Mouse (Mus musculus): Measurements from ENCODE around the gene Zmiz1. TPM values are rescaled to one million over a fixed set of nuclear protein-coding genes. Genes with fewer than 3 reads are reported as not detected.

The Zmiz1 gene
- polyA plus RNA-seq, 1 experiment from 2014 or later, result 12.4 TPM

GRCm38 (mm10) chr14:25598960-25599359, 140.0 kb downstream of the Zmiz1 start:
- WGBS, result 87% methylated on average over 6 of the region's 6 CpGs

GRCm38 (mm10) chr14:25599934-25600333, 140.9 kb downstream of the Zmiz1 start:
- H3K4me3 ChIP-seq (ENCODE audit: low read depth, low read length), result no peak overlapping the region
- no peak for TF ChIP-seq CTCF (IDR thresholded peaks at IDR 0.05; ENCODE audit: low read depth)
- H3K9ac ChIP-seq (ENCODE audit: low read depth, low read length), result no peak overlapping the region
- ATAC-seq, result no peak
- H3K27me3 ChIP-seq (replicated peaks; ENCODE audit: control insufficient read depth, insufficient read depth, low read length), result no peaks in the 10 kb centered on the region
- no peaks in the 10 kb centered on the region for H3K4me1 ChIP-seq (replicated peaks; ENCODE audit: control insufficient read depth, insufficient read depth, low read length)
- peaks cover 20% of the 10 kb centered on the region; the same call in 1 of the 2 replicates for H3K36me3 ChIP-seq (ENCODE audit: control insufficient read depth, insufficient read depth)
- H3K27ac ChIP-seq (ENCODE audit: low read depth, low read length), result no peak overlapping the region
- 63% methylated on average over 12 of the region's 12 CpGs for WGBS
- no peaks in the 10 kb centered on the region for H3K9me3 ChIP-seq (ENCODE audit: control insufficient read depth)
- no peak overlapping the region for H3K4me2 ChIP-seq (replicated peaks; ENCODE audit: low read depth)

More at GRCm38 (mm10) chr14:25598960-25599359, 140.0 kb downstream of the Zmiz1 start:
- no peak for TF ChIP-seq CTCF (IDR thresholded peaks at IDR 0.05; ENCODE audit: low read depth)
- no peak for ATAC-seq
- Histone ChIP-seq H3K4me2 (replicated peaks; ENCODE audit: low read depth) (no peak overlapping the region), H3K27me3 (replicated peaks; ENCODE audit: control insufficient read depth, insufficient read depth, low read length) (no peaks in the 10 kb centered on the region), H3K9me3 (ENCODE audit: control insufficient read depth) (no peaks in the 10 kb centered on the region), H3K27ac (ENCODE audit: low read depth, low read length) (no peak overlapping the region), H3K9ac (ENCODE audit: low read depth, low read length) (no peak overlapping the region), H3K4me3 (ENCODE audit: low read depth, low read length) (no peak overlapping the region), H3K4me1 (replicated peaks; ENCODE audit: control insufficient read depth, insufficient read depth, low read length) (no peaks in the 10 kb centered on the region), H3K36me3 (ENCODE audit: control insufficient read depth, insufficient read depth) (peaks cover 20% of the 10 kb centered on the region; the same call in 1 of the 2 replicates)

- Histone ChIP-seq H3K4me1 (replicated peaks; ENCODE audit: control insufficient read depth, insufficient read depth, low read length) (no peaks in the 10 kb centered on the region), H3K4me2 (replicated peaks; ENCODE audit: low read depth) (no peak overlapping the region), H3K27me3 (replicated peaks; ENCODE audit: control insufficient read depth, insufficient read depth, low read length) (no peaks in the 10 kb centered on the region), H3K9ac (ENCODE audit: low read depth, low read length) (no peak overlapping the region), H3K36me3 (ENCODE audit: control insufficient read depth, insufficient read depth) (peaks cover 20% of the 10 kb centered on the region; the same call in 1 of the 2 replicates), H3K27ac (ENCODE audit: low read depth, low read length) (no peak overlapping the region), H3K9me3 (ENCODE audit: control insufficient read depth) (no peaks in the 10 kb centered on the region), H3K4me3 (ENCODE audit: low read depth, low read length) (no peak overlapping the region)
- no peak for TF ChIP-seq CTCF (IDR thresholded peaks at IDR 0.05; ENCODE audit: low read depth)
- no peak for ATAC-seq
- WGBS, result 78% methylated on average over 7 of the region's 7 CpGs
These were observed 141.4 kb downstream of the Zmiz1 start for GRCm38 (mm10) chr14:25600358-25600757.

- H3K4me3 ChIP-seq (ENCODE audit: low read depth, low read length), result no peak overlapping the region
- H3K9ac ChIP-seq (ENCODE audit: low read depth, low read length), result no peak overlapping the region
- no peak for TF ChIP-seq CTCF (IDR thresholded peaks at IDR 0.05; ENCODE audit: low read depth)
- H3K4me2 ChIP-seq (replicated peaks; ENCODE audit: low read depth), result no peak overlapping the region
- H3K27me3 ChIP-seq (replicated peaks; ENCODE audit: control insufficient read depth, insufficient read depth, low read length), result no peaks in the 10 kb centered on the region
- H3K27ac ChIP-seq (ENCODE audit: low read depth, low read length), result no peak overlapping the region
- 53% methylated on average over 2 of the region's 2 CpGs for WGBS
- peaks cover 20% of the 10 kb centered on the region; the same call in 1 of the 2 replicates for H3K36me3 ChIP-seq (ENCODE audit: control insufficient read depth, insufficient read depth)
- ATAC-seq, result no peak
- no peaks in the 10 kb centered on the region for H3K4me1 ChIP-seq (replicated peaks; ENCODE audit: control insufficient read depth, insufficient read depth, low read length)
- H3K9me3 ChIP-seq (ENCODE audit: control insufficient read depth), result no peaks in the 10 kb centered on the region
These were observed 142.0 kb downstream of the Zmiz1 start for GRCm38 (mm10) chr14:25600951-25601350.

GRCm38 (mm10) chr14:25602018-25602417, 143.0 kb downstream of the Zmiz1 start:
- Histone ChIP-seq H3K27me3 (replicated peaks; ENCODE audit: control insufficient read depth, insufficient read depth, low read length) (no peaks in the 10 kb centered on the region), H3K4me1 (replicated peaks; ENCODE audit: control insufficient read depth, insufficient read depth, low read length) (peaks cover 3% of the 10 kb centered on the region; the same call in 1 of the 2 replicates), H3K9ac (ENCODE audit: low read depth, low read length) (no peak overlapping the region), H3K27ac (ENCODE audit: low read depth, low read length) (no peak overlapping the region), H3K4me3 (ENCODE audit: low read depth, low read length) (no peak overlapping the region), H3K4me2 (replicated peaks; ENCODE audit: low read depth) (no peak overlapping the region), H3K9me3 (ENCODE audit: control insufficient read depth) (no peaks in the 10 kb centered on the region), H3K36me3 (ENCODE audit: control insufficient read depth, insufficient read depth) (peaks cover 20% of the 10 kb centered on the region; the same call in 1 of the 2 replicates)
- WGBS, result 81% methylated on average over 2 of the region's 2 CpGs
- no peak for ATAC-seq
- no peak for TF ChIP-seq CTCF (IDR thresholded peaks at IDR 0.05; ENCODE audit: low read depth)

GRCm38 (mm10) chr14:25604395-25605142, 145.6 kb downstream of the Zmiz1 start:
- no peak overlapping the region for H3K9ac ChIP-seq (ENCODE audit: low read depth, low read length)
- peaks cover 4% of the 10 kb centered on the region; the same call in 1 of the 2 replicates for H3K4me1 ChIP-seq (replicated peaks; ENCODE audit: control insufficient read depth, insufficient read depth, low read length)
- no peak overlapping the region for H3K27ac ChIP-seq (ENCODE audit: low read depth, low read length)
- TF ChIP-seq CTCF (IDR thresholded peaks at IDR 0.05; ENCODE audit: low read depth), result no peak
- WGBS, result 37% methylated on average over 18 of the region's 18 CpGs
- H3K4me3 ChIP-seq (ENCODE audit: low read depth, low read length), result no peak overlapping the region
- H3K36me3 ChIP-seq (ENCODE audit: control insufficient read depth, insufficient read depth), result peaks cover 8% of the 10 kb centered on the region; the same call in 1 of the 2 replicates
- no peak for ATAC-seq
- H3K27me3 ChIP-seq (replicated peaks; ENCODE audit: control insufficient read depth, insufficient read depth, low read length), result no peaks in the 10 kb centered on the region
- H3K4me2 ChIP-seq (replicated peaks; ENCODE audit: low read depth), result no peak overlapping the region
- no peaks in the 10 kb centered on the region for H3K9me3 ChIP-seq (ENCODE audit: control insufficient read depth)

Data from intestine, postnatal 0 days (tissue).